Mouse (Mus musculus): ENCODE measurements around the gene Stk32b.

DNA sequence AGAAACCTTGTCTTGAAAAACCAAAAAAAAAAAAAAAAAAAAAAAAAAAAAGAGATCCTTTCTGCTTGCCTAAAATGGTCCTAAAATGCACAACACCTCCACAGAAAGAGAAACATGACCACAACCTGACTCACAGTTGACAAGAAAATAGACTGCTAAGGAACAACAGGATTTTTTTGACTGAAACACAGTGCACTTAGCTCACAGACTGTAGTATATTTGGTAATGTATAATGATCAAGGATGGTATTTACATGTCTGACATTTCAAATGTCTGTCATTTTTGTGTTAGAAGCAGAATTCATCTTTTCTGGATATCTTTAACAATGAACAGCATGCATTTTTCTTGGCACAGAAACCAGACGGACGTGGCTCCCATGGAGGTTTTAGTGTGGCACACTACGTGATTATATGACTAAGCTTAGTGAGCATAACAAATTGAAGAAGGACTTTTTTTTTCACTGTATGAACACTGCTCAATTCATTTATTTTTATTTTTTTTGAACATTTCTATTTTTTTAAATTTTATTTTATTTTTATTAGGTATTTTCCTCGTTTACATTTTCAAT lies 181.2 kb downstream of the Stk32b start:
- TF ChIP-seq CTCF (IDR thresholded peaks at IDR 0.05; ENCODE audit: control insufficient read depth, insufficient read depth, insufficient read length) (no peak), USF1 (IDR thresholded peaks at IDR 0.05; ENCODE audit: low read depth) (no peak), MYOG (IDR thresholded peaks at IDR 0.05; ENCODE audit: control insufficient read depth, extremely low read depth, insufficient read length) (no peak)

Measured in C2C12 (cell line).